Mouse (Mus musculus) bone marrow macrophage, adult 2 months (primary cell): ENCODE data around the gene Irf1.

Experiments used
- CTCF ChIP-seq: IDR thresholded peaks from 2 replicates; pipeline ENCODE4 v1.5.1; 2012; ENCODE audit warnings: low read depth, mild to moderate bottlenecking, low read length, moderate library complexity
- POLR2A ChIP-seq: IDR thresholded peaks from 2 replicates; pipeline ENCODE4 v1.6.1; 2012; ENCODE audit warnings: mild to moderate bottlenecking, low read depth, low read length, borderline replicate concordance

DNA sequence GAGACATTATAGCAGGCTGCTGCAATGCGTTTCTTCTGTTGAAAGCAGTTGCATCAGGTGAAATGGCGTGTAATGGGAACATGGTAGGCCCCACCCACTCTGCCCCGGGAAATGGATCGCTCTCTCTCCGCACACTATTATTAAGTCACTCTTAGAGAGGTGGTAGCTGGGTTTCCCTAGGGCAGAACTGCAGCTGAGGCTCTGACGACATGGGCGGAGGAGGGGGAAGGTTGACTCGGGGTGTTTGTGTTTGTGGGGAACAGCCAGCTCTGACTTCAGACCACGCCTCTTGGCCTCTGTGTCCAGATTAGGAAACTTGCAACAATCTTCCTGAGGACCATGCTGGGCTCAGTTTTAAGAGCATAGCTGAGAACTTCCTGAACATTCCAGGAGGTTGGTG lies 36.0 kb downstream of the Irf1 start:
- TF ChIP-seq CTCF (no peak), POLR2A (no peak)
